Mouse (Mus musculus) left cerebral cortex, postnatal 10 days (tissue): ENCODE data around the gene Smim7. TPM values are rescaled to one million over a fixed set of nuclear protein-coding genes. Genes with fewer than 3 reads are reported as not detected.

ENCODE experiments used
- DNase-seq, 2 experiments: peaks; one replicate each; pipeline ENCODE4 v3.0.0; 2021 to 2022; ENCODE audit warnings: low spot score in 2 of 2, mixed read lengths in 1 of 2; ENCODE audit errors: extremely low spot score in 1 of 2
- intact Hi-C: fragments of 180-260 bp; cut with DNase I; formaldehyde crosslinking; loops from one replicate; pipeline ENCODE4 v1.15.1; 2025
- microRNA-seq: library from miRNA; unstranded; fragments of <30 nt; microRNA quantifications from one replicate; pipeline ENCODE4 v1.2.0, GENCODE M21; 2022
- total RNA-seq, 2 experiments: library from RNA; stranded (reverse); gene quantifications; 2 replicates each; pipeline ENCODE4 v1.2.3; 2021

The Smim7 gene
- total RNA-seq, 2 experiments from 2014 or later: 124 to 137 TPM

DNA sequence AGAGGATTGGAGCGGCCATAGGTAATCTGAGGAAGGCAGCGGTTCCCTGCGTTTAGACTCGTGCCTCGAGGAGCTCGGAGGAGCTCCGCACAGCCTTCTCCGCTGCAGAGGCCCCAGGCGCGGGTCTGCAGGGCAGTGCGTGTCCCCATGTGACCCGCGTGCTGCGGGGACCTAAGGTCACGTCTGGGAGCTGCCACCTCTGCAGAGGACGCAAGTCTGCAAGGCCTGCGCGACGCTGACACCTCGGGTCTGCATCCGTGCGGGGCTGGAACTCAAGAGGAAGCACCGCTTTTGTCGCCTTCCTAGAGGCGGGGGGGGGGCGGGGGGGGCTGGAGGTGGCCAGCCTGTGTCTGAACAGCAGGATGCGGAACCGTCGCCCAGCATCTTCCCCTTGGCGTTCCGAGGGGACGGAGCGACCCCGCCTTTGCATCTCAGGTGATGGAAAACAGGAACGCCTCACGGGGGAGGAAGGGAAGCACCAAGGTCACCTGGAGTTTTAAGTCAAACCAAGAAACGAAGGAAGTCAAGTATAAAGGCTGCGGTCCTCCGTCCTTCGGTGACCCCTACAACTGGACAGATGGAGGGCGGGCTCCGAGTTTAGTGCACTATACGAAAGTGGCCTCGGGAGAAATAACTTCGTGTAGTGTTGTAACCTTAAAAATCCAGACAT lies 22.1 kb downstream of the Smim7 start:
- DNase-seq: peak in 1 of 2 experiments; percentile 72
- intact Hi-C loops: loop anchor here (5.0 kb wide), 1 partner anchor 56 kb away; the partner anchor contains the start of gene Slc35e1

DNA sequence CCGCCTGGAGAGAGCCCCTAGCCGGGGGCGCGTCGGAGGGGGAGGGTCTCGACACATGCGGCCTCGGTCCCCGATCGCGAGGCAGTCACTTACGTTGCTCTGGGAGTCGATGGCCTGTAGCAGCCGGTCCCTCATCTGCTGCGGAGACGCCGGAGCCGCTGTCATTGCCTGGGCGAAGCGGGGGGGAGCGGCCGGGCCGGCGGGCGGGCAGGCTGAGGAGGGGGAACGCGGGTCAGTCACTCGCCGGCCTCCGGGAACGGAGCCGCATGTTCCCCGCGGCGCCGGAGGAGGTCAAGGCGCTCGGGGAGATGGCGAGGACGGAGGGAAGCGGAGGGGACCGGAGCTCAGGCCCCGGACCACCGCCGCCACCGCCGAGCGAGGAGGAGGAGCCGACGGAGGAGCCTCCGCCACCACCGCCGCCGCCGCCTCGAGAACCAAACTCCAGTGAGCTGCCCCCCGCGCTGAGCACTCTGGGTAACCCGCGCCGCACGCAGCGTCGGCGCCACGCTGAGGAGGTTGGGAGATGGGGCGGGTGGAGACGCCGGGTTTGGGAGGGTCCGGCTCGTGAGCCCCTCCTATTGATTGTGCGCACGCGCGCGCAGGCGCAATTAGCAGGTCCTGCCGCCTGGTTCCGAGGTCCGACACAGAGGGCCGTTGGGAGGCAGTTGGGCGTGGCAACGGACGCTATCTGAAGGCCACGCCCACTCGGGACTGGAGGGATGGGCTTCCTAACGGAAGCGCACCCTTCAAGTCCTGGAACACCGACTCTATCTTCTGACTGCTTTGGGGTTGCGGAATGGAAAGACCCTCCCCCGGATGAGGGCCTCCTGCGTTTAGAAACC lies 22.9 kb downstream of the Smim7 start, which contains the start of gene Med26:
Gene Med26 (minus strand): TSS at position 469 of the 842 bp plus-strand sequence.
- intact Hi-C loops: loop anchor here (5.0 kb wide), 1 partner anchor 56 kb away; the partner anchor contains the start of gene Slc35e1
- peak; percentile 98 to 99 for DNase-seq

DNA sequence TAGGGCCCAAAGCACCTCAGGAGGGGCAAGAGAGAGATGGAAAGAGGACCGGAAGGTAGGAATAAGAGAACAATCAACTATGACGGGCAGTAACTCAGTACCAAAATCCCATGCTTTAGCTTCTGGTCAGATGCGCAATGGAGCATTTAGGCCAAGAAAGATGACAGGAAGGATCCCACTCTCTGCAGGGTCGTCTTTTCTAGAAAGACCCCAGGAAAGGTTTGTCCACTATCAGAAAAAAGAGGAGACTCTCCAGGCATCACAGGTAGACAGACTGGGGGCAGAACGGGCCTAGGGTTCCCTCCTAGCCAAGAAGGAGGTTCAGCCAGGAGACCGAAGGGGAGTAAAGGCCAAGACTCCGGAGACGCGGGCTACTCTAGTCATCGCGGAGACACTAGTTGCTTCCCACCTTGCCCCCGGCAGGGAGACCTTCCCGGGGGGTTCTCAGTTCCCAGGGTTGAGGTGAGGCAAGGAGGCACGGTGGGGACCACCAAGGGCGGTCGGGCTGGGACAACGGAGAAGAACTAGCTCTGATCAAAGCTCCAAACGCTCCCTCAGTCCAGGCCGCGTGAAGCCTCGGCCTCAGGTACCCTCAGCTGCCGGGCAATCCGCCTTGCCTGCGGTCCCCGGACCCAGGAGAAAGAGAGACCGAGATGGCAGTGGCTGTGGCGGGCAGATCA lies 23.6 kb downstream of the Smim7 start:
- DNase-seq: no peak
- intact Hi-C loops: loop anchor here (5.0 kb wide), 1 partner anchor 55 kb away; the partner anchor contains the start of gene Slc35e1

DNA sequence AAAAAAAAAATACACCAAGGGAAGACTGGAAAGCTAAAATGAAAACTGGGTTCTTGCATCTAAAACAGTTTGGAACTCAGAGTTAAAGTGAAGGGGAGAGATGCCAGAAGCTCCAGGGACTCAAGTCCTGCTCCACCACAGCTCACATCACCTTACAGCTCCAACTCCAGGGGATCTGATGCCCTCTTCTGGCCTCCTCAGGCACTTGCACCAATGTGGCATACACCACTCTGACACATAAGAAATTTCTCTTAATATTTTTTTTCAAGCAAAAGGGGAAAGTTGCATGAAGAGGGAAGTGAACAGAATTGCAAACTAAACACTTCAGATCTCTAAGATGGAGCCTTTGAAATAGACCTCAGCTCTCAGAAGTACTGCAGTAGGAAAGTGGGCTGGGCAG lies 31.7 kb downstream of the Smim7 start:
- intact Hi-C loops: no loop called here
- no peak for DNase-seq

DNA sequence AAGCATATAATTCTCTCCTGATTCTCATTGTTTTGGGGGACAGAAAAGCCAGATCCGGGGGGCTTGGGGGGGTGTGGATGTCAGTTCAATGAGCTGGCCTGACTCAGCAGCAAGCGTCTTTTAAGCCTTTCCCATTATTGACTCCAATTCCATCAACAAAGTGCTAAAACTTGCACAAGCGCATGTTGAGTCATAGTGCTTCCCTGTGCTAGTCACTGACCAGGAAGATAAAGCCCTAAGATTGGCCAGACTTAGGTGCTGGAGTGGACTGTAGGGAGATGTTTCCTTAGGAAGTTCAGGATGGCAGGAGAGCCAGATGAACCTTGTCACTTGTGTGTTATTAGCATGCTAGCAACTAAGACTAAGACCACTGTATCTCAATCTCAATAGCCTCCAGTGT lies 36.0 kb downstream of the Smim7 start:
- intact Hi-C loops: no loop called here
- no peak for DNase-seq

DNA sequence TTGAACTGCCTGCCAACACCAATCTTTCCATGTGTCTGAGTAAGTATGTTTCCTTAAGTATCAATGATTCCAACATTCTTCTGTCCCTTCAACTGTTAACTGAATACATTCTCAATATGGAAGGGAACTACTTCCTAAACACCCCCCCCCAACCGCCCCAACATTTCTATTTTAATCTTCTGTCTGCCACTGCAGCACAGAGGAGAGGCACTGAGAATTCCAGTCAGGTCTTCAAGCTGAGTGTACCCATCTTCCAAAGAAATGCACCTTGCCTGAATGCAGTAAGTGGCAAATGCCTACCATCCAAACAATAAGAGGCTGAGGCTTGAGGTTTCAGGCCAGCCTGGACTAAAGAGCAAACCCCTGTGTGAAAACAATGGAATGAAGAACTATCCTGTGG lies 38.8 kb downstream of the Smim7 start:
- intact Hi-C loops: no loop called here
- no peak for DNase-seq

DNA sequence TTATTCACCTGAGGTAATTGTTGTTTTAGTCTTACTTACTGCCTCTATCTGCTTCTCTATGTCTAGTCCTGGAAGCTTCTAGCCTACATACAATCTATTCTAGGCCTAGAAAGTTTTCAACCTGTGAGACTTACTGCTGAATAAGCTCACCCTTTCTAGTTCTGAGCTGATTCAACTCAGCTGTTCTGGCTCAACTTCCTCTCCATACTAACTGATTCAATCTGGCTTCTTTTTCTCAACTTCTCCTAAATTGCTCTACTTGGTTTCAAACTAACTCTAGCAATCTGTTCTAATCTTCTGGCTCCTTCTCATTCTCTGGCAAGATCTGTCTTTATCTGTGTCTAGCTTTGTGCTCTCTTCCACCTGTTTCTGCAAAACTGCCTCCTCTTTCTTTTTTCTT lies 49.0 kb downstream of the Smim7 start:
- no peak for DNase-seq
- intact Hi-C loops: no loop called here

DNA sequence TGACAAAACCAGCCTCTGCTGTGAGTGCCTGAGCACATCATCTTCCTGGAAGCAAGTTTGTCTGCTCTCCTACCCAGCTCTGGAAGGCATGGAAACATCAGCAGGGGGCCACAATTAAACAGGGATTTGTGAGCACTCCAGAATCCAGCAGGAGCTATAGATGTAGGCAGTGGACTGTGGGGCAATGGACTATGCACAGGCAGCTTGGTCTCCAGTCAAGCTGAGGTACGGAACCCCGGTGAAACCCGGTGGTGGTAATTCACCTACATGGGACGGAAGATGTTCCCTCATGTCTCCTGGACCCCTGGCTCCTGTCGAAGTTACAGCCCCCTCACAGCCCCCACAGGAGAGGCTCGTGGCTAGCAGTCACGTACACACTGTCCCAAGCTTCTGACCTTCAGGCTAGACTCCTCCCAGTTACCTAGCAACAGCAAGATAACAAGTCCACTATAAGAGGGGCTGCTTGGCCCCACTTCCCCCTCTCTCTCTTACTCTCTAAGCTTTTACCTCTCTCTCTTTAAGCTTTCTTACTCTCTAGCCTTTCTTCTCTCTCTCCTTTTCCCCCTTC lies 53.4 kb downstream of the Smim7 start:
- intact Hi-C loops: no loop called here
- DNase-seq: no peak

Small RNA genes within 50 kb of the gene (microRNA-seq; reads per million reads assigned to microRNA genes)
- gene Gm28019: not detected

Other genes with a start within 250 kb of the Smim7 start
- gene Eps15l1, start 149.6 kb downstream of the Smim7 start, total RNA-seq: 10 to 100 TPM; 69.6 to 72.0 TPM
- 1 to 10 TPM in 1 of 2 experiments, under 1 TPM in 1; 0.88 to 1.0 TPM for gene Calr3, start 127.2 kb downstream of the Smim7 start, total RNA-seq
- gene 1700030K09Rik, start 127.2 kb downstream of the Smim7 start, total RNA-seq: 10 to 100 TPM; 12.8 to 13.6 TPM
- 10 to 100 TPM; 66.5 to 72.0 TPM for gene Cherp, start 95.9 kb downstream of the Smim7 start, total RNA-seq
- 10 to 100 TPM; 45.9 to 49.9 TPM for gene Slc35e1, start 78.5 kb downstream of the Smim7 start, total RNA-seq
- gene Med26, start 22.8 kb downstream of the Smim7 start, total RNA-seq: 1 to 10 TPM; 9.4 to 9.6 TPM
- gene Tmem38a, start 967 bp upstream of the Smim7 start, total RNA-seq: 10 to 100 TPM; 91.3 to 98.5 TPM
- gene Nwd1, start 75.6 kb upstream of the Smim7 start, total RNA-seq: 10 to 100 TPM; 24.2 to 28.1 TPM
- gene Sin3b, start 152.2 kb upstream of the Smim7 start, total RNA-seq: 100 to 1,000 TPM; 148 to 159 TPM
- gene F2rl3, start 190.8 kb upstream of the Smim7 start, total RNA-seq: under 1 TPM in 1 of 2 experiments, not detected in 1; 0.47 TPM